Mouse (Mus musculus) forebrain, postnatal 0 days (tissue): ENCODE data around the gene Zfp14. TPM values are rescaled to one million over a fixed set of nuclear protein-coding genes. Genes with fewer than 3 reads are reported as not detected.

Experiments
- ATAC-seq: fragments of 200-750 bp; cut with Nextera tagmentation; 2 replicates; pipeline ENCODE4 v1.8.0; 2017; ENCODE audit warnings: mild to moderate bottlenecking, moderate library complexity
- DNase-seq: peaks from one replicate; pipeline ENCODE4 v3.0.0-alpha.2; 2015
- H3K27ac ChIP-seq: fragments of 300-500 bp; sonication (generic); 2 replicates; pipeline ENCODE4 v1.5.1; 2014; ENCODE audit warnings: low read depth, mild to moderate bottlenecking, antibody characterized with exemption, low read length, moderate library complexity, mixed read lengths
- H3K27me3 ChIP-seq: fragments of 300-500 bp; sonication (generic); 2 replicates; pipeline ENCODE4 v1.6.1; 2014; ENCODE audit warnings: mild to moderate bottlenecking, low read length, mixed read lengths; ENCODE audit not compliant: insufficient read depth
- H3K36me3 ChIP-seq: fragments of 300-500 bp; sonication (generic); 2 replicates; pipeline ENCODE4 v1.6.1; 2014; ENCODE audit warnings: mild to moderate bottlenecking, moderate library complexity; ENCODE audit not compliant: insufficient read depth
- H3K4me1 ChIP-seq: fragments of 300-500 bp; sonication (generic); 2 replicates; pipeline ENCODE4 v1.6.1; 2014; ENCODE audit warnings: antibody characterized with exemption; ENCODE audit not compliant: insufficient read depth
- H3K4me2 ChIP-seq: fragments of 300-500 bp; sonication (generic); 2 replicates; pipeline ENCODE4 v1.6.1; 2014; ENCODE audit warnings: low read depth, mild to moderate bottlenecking, moderate library complexity
- H3K4me3 ChIP-seq: fragments of 300-500 bp; sonication (generic); 2 replicates; pipeline ENCODE4 v1.5.1; 2014; ENCODE audit warnings: low read depth, low read length, mixed read lengths
- H3K9ac ChIP-seq: fragments of 300-500 bp; sonication (generic); 2 replicates; pipeline ENCODE4 v1.6.1; 2014; ENCODE audit warnings: mild to moderate bottlenecking
- H3K9me3 ChIP-seq: fragments of 300-500 bp; sonication (generic); 2 replicates; pipeline ENCODE4 v1.6.1; 2016; ENCODE audit warnings: low read length
- CTCF ChIP-seq: sonication (generic); IDR thresholded peaks from 2 replicates; pipeline ENCODE4 v1.5.1; 2016; ENCODE audit warnings: antibody characterized with exemption, control low read depth, low read depth
- WGBS: fragments of 180-500 bp; shearing (Covaris S2); extraction: QIAGEN DNeasy Blood & Tissue Kit; methylation state at CpG from one replicate; pipeline ENCODE4 v1.1.7; 2014; 5-methylcytosine and 5-hydroxymethylcytosine counted together
- polyA plus RNA-seq: library from polyadenylated mRNA; unstranded; fragments of >200 nt; fragmentation: Nextera tagmentation; extraction: Ambion mirVana; gene quantifications from 2 replicates; pipeline ENCODE4 v1.2.1, GENCODE M21; 2015
- total RNA-seq: library from RNA; depleted of rRNA; stranded (reverse); fragments of >200 nt; gene quantifications from 2 replicates; pipeline ENCODE4 v1.2.3, GENCODE M21; 2014

Zfp14 gene
- total and polyA plus RNA-seq, 2 experiments from 2014 or later = 6.9 to 13.2 TPM

- peak; percentile 52 for TF ChIP-seq CTCF
- H3K27ac ChIP-seq = no peak overlapping the region
- no peak for ATAC-seq
- no peak overlapping the region for H3K4me3 ChIP-seq
- no peak overlapping the region for H3K4me2 ChIP-seq
- peak; percentile 20 for DNase-seq
- no peaks in the 10 kb centered on the region for H3K27me3 ChIP-seq
- no peak overlapping the region for H3K9ac ChIP-seq
- H3K4me1 ChIP-seq = no peaks in the 10 kb centered on the region
- 91% methylated on average over 5 of the region's 5 CpGs for WGBS
- H3K9me3 ChIP-seq = no peaks in the 10 kb centered on the region
- H3K36me3 ChIP-seq = peaks cover 76% of the 10 kb centered on the region
These were observed 11.3 kb upstream of the Zfp14 start for GRCm38 (mm10) chr7:30062478-30062877.

- ATAC-seq (no peak), DNase-seq (no peak)
- Histone ChIP-seq H3K27ac (no peak overlapping the region), H3K36me3 (peaks cover 83% of the 10 kb centered on the region), H3K4me3 (no peak overlapping the region), H3K27me3 (no peaks in the 10 kb centered on the region), H3K4me2 (no peak overlapping the region), H3K4me1 (no peaks in the 10 kb centered on the region), H3K9ac (no peak overlapping the region), H3K9me3 (no peaks in the 10 kb centered on the region)
- WGBS = 88% methylated on average over 6 of the region's 6 CpGs
- no peak for TF ChIP-seq CTCF
These were observed 9.2 kb upstream of the Zfp14 start for GRCm38 (mm10) chr7:30060341-30060740.

- no peak for TF ChIP-seq CTCF
- Histone ChIP-seq H3K9ac (no peak overlapping the region), H3K4me3 (no peak overlapping the region), H3K36me3 (peaks cover 31% of the 10 kb centered on the region), H3K9me3 (no peaks in the 10 kb centered on the region), H3K4me2 (no peak overlapping the region), H3K4me1 (peaks cover 9% of the 10 kb centered on the region), H3K27me3 (no peaks in the 10 kb centered on the region), H3K27ac (no peak overlapping the region)
- DNase-seq (no peak), ATAC-seq (no peak)
- 16% methylated on average over 3 of the region's 3 CpGs for WGBS
These were observed 2.4 kb upstream of the Zfp14 start for GRCm38 (mm10) chr7:30053591-30053990.

GRCm38 (mm10) chr7:30048126-30048525 is 3.1 kb downstream of the Zfp14 start:
- H3K4me3 ChIP-seq = no peak overlapping the region
- no peaks in the 10 kb centered on the region for H3K9me3 ChIP-seq
- ATAC-seq (no peak), DNase-seq (peak; percentile 16)
- no peaks in the 10 kb centered on the region; the same call in 1 of the 2 replicates for H3K36me3 ChIP-seq
- whole genome bisulfite sequencing = 63% methylated on average over 4 of the region's 4 CpGs
- H3K9ac ChIP-seq = no peak overlapping the region
- H3K27ac ChIP-seq = no peak overlapping the region
- no peak for TF ChIP-seq CTCF
- peaks cover 9% of the 10 kb centered on the region for H3K4me1 ChIP-seq
- no peaks in the 10 kb centered on the region for H3K27me3 ChIP-seq
- no peak overlapping the region for H3K4me2 ChIP-seq

GRCm38 (mm10) chr7:30044354-30044753 is 6.8 kb downstream of the Zfp14 start:
- WGBS = 59% methylated on average over 9 of the region's 9 CpGs
- H3K4me2 ChIP-seq = no peak overlapping the region

GRCm38 (mm10) chr7:30034331-30034730 is 16.8 kb downstream of the Zfp14 start:
- DNase-seq = no peak
- Histone ChIP-seq H3K9ac (no peak overlapping the region), H3K4me2 (no peak overlapping the region), H3K27me3 (no peaks in the 10 kb centered on the region), H3K4me3 (no peak overlapping the region), H3K4me1 (no peaks in the 10 kb centered on the region), H3K9me3 (no peaks in the 10 kb centered on the region), H3K36me3 (peaks cover 23% of the 10 kb centered on the region), H3K27ac (no peak overlapping the region)
- 96% methylated on average over 12 of the region's 12 CpGs for WGBS
- no peak for TF ChIP-seq CTCF
- no peak for ATAC-seq

More at GRCm38 (mm10) chr7:30044354-30044753, 6.8 kb downstream of the Zfp14 start:
- TF ChIP-seq CTCF = no peak
- H3K27ac ChIP-seq = no peak overlapping the region
- peaks cover 14% of the 10 kb centered on the region for H3K36me3 ChIP-seq
- no peaks in the 10 kb centered on the region for H3K27me3 ChIP-seq
- H3K4me3 ChIP-seq = no peak overlapping the region
- no peaks in the 10 kb centered on the region for H3K9me3 ChIP-seq
- no peak overlapping the region for H3K9ac ChIP-seq
- no peaks in the 10 kb centered on the region for H3K4me1 ChIP-seq
- no peak for ATAC-seq
- no peak for DNase-seq

GRCm38 (mm10) chr7:30031379-30031778 is 19.8 kb downstream of the Zfp14 start:
- Histone ChIP-seq H3K27ac (no peak overlapping the region), H3K9me3 (no peaks in the 10 kb centered on the region), H3K4me1 (no peaks in the 10 kb centered on the region), H3K27me3 (no peaks in the 10 kb centered on the region), H3K4me3 (no peak overlapping the region), H3K4me2 (no peak overlapping the region), H3K36me3 (peaks cover 3% of the 10 kb centered on the region; the same call in 1 of the 2 replicates), H3K9ac (no peak overlapping the region)
- 68% methylated on average over 3 of the region's 3 CpGs for WGBS
- ATAC-seq (no peak), DNase-seq (no peak)
- no peak for TF ChIP-seq CTCF

GRCm38 (mm10) chr7:30030677-30031076 is 20.5 kb downstream of the Zfp14 start:
- ATAC-seq = no peak
- TF ChIP-seq CTCF = no peak
- no peak overlapping the region for H3K4me3 ChIP-seq

More at GRCm38 (mm10) chr7:30030677-30031076, 20.5 kb downstream of the Zfp14 start:
- H3K27ac ChIP-seq = no peak overlapping the region
- WGBS = 51% methylated on average over 6 of the region's 6 CpGs
- peaks cover 9% of the 10 kb centered on the region; the same call in 1 of the 2 replicates for H3K36me3 ChIP-seq
- no peak for DNase-seq
- H3K9me3 ChIP-seq = no peaks in the 10 kb centered on the region
- H3K27me3 ChIP-seq = no peaks in the 10 kb centered on the region
- no peaks in the 10 kb centered on the region for H3K4me1 ChIP-seq
- H3K4me2 ChIP-seq = no peak overlapping the region
- H3K9ac ChIP-seq = no peak overlapping the region
